Mouse (Mus musculus): ENCODE measurements around the gene Wdr61. TPM values are rescaled to one million over a fixed set of nuclear protein-coding genes. Genes with fewer than 3 reads are reported as not detected.
A peak's percentile ranks its signal among the peaks of the same experiment; 100 is the strongest.
"Not testable (repeated sequence)": the region's sequence is repeated elsewhere in the genome, so short reads cannot be mapped to it uniquely, and the experiment has no call there.

Wdr61 gene
- polyA plus RNA-seq, 1 experiment: 17.7 TPM

GRCm38 (mm10) chr9:54704361-54704760 is 30.0 kb downstream of the Wdr61 start:
- no peak for TF ChIP-seq FLI1 (IDR thresholded peaks at IDR 0.05; ENCODE audit: low read length)
- no peak for TF ChIP-seq GATA1 (IDR thresholded peaks at IDR 0.05; ENCODE audit: borderline replicate concordance, low read length)
- Histone ChIP-seq H3K27me3 (replicated peaks) (peaks cover 62% of the 10 kb centered on the region), H3K4me1 (peaks cover 22% of the 10 kb centered on the region), H3K4me3 (replicated peaks) (no peak overlapping the region), H3K36me3 (replicated peaks; ENCODE audit: low read length) (no peaks in the 10 kb centered on the region), H3K9me3 (peaks cover 4% of the 10 kb centered on the region; the same call in 1 of the 2 replicates)

GRCm38 (mm10) chr9:54702581-54702980 is 31.7 kb downstream of the Wdr61 start:
- no peak for TF ChIP-seq GATA1 (IDR thresholded peaks at IDR 0.05; ENCODE audit: borderline replicate concordance, low read length)
- TF ChIP-seq FLI1 (IDR thresholded peaks at IDR 0.05; ENCODE audit: low read length): no peak
- Histone ChIP-seq H3K4me3 (replicated peaks) (no peak overlapping the region), H3K4me1 (peaks cover 30% of the 10 kb centered on the region), H3K27me3 (replicated peaks) (peaks cover 74% of the 10 kb centered on the region), H3K9me3 (peaks cover 9% of the 10 kb centered on the region; the same call in 1 of the 2 replicates), H3K36me3 (replicated peaks; ENCODE audit: low read length) (no peaks in the 10 kb centered on the region)

- peaks cover 87% of the 10 kb centered on the region for H3K27me3 ChIP-seq (replicated peaks)
- H3K9me3 ChIP-seq: peaks cover 18% of the 10 kb centered on the region
- TF ChIP-seq FLI1 (IDR thresholded peaks at IDR 0.05; ENCODE audit: low read length): no peak
- TF ChIP-seq GATA1 (IDR thresholded peaks at IDR 0.05; ENCODE audit: borderline replicate concordance, low read length): no peak
- H3K4me1 ChIP-seq: peaks cover 30% of the 10 kb centered on the region
- no peaks in the 10 kb centered on the region for H3K36me3 ChIP-seq (replicated peaks; ENCODE audit: low read length)
- H3K4me3 ChIP-seq (replicated peaks): no peak overlapping the region
Measured at GRCm38 (mm10) chr9:54700746-54701145, 33.6 kb downstream of the Wdr61 start.

GRCm38 (mm10) chr9:54700174-54700475 is 34.2 kb downstream of the Wdr61 start:
- H3K4me1 ChIP-seq: peaks cover 30% of the 10 kb centered on the region
- no peak for TF ChIP-seq GATA1 (IDR thresholded peaks at IDR 0.05; ENCODE audit: borderline replicate concordance, low read length)
- TF ChIP-seq FLI1 (IDR thresholded peaks at IDR 0.05; ENCODE audit: low read length): no peak
- H3K9me3 ChIP-seq: peaks cover 20% of the 10 kb centered on the region
- peak overlapping the region; percentile 91 for H3K4me3 ChIP-seq (replicated peaks)
- peaks cover 90% of the 10 kb centered on the region for H3K27me3 ChIP-seq (replicated peaks)
- no peaks in the 10 kb centered on the region for H3K36me3 ChIP-seq (replicated peaks; ENCODE audit: low read length)

GRCm38 (mm10) chr9:54699345-54700173 is 34.8 kb downstream of the Wdr61 start:
- Histone ChIP-seq H3K9me3 (peaks cover 20% of the 10 kb centered on the region), H3K4me1 (peaks cover 30% of the 10 kb centered on the region), H3K27me3 (replicated peaks) (peaks cover 92% of the 10 kb centered on the region), H3K36me3 (replicated peaks; ENCODE audit: low read length) (no peaks in the 10 kb centered on the region), H3K4me3 (replicated peaks) (peak overlapping the region; percentile 91)
- TF ChIP-seq FLI1 (IDR thresholded peaks at IDR 0.05; ENCODE audit: low read length): no peak
- no peak for TF ChIP-seq GATA1 (IDR thresholded peaks at IDR 0.05; ENCODE audit: borderline replicate concordance, low read length)

GRCm38 (mm10) chr9:54699087-54699344 is 35.3 kb downstream of the Wdr61 start:
- peaks cover 93% of the 10 kb centered on the region for H3K27me3 ChIP-seq (replicated peaks)
- peaks cover 20% of the 10 kb centered on the region for H3K9me3 ChIP-seq
- peaks cover 27% of the 10 kb centered on the region for H3K4me1 ChIP-seq
- no peak for TF ChIP-seq FLI1 (IDR thresholded peaks at IDR 0.05; ENCODE audit: low read length)
- no peak for TF ChIP-seq GATA1 (IDR thresholded peaks at IDR 0.05; ENCODE audit: borderline replicate concordance, low read length)
- peak overlapping the region; percentile 91 for H3K4me3 ChIP-seq (replicated peaks)
- no peaks in the 10 kb centered on the region for H3K36me3 ChIP-seq (replicated peaks; ENCODE audit: low read length)

GRCm38 (mm10) chr9:54698318-54699086 is 35.8 kb downstream of the Wdr61 start, which contains the start of gene Dnaja4:
TSS of gene Dnaja4 (plus strand) at chr9:54698873.
- Histone ChIP-seq H3K27me3 (replicated peaks) (peaks cover 90% of the 10 kb centered on the region), H3K9me3 (peaks cover 20% of the 10 kb centered on the region), H3K4me1 (peaks cover 23% of the 10 kb centered on the region), H3K4me3 (replicated peaks) (peak within 1 kb of the TSS; percentile 91), H3K36me3 (replicated peaks; ENCODE audit: low read length) (no peaks in the 10 kb centered on the region)
- no peak for TF ChIP-seq GATA1 (IDR thresholded peaks at IDR 0.05; ENCODE audit: borderline replicate concordance, low read length)
- TF ChIP-seq FLI1 (IDR thresholded peaks at IDR 0.05; ENCODE audit: low read length): no peak

GRCm38 (mm10) chr9:54691241-54691805 is 43.0 kb downstream of the Wdr61 start:
- H3K36me3 ChIP-seq (replicated peaks; ENCODE audit: low read length); H3K4me1 ChIP-seq; H3K9me3 ChIP-seq: not testable (repeated sequence)
- Histone ChIP-seq H3K27me3 (replicated peaks) (peaks cover 62% of the 10 kb centered on the region), H3K4me3 (replicated peaks) (peak overlapping the region; percentile 87)

GRCm38 (mm10) chr9:54690697-54691096 is 43.6 kb downstream of the Wdr61 start:
- H3K27me3 ChIP-seq (replicated peaks): peaks cover 60% of the 10 kb centered on the region
- not testable (repeated sequence) for H3K4me1 ChIP-seq; H3K36me3 ChIP-seq (replicated peaks; ENCODE audit: low read length); H3K9me3 ChIP-seq; H3K4me3 ChIP-seq (replicated peaks)

GRCm38 (mm10) chr9:54689446-54689845 is 44.9 kb downstream of the Wdr61 start:
- Histone ChIP-seq H3K4me3 (replicated peaks) (no peak overlapping the region), H3K9me3 (no peaks in the 10 kb centered on the region), H3K36me3 (replicated peaks; ENCODE audit: low read length) (no peaks in the 10 kb centered on the region), H3K4me1 (peaks cover 9% of the 10 kb centered on the region), H3K27me3 (replicated peaks) (peaks cover 58% of the 10 kb centered on the region)
- TF ChIP-seq GATA1 (IDR thresholded peaks at IDR 0.05; ENCODE audit: borderline replicate concordance, low read length) (no peak), FLI1 (IDR thresholded peaks at IDR 0.05; ENCODE audit: low read length) (no peak)
